Comparison of ENCODE assay signal across 8 mouse cellular contexts in the genomic region with DNA sequence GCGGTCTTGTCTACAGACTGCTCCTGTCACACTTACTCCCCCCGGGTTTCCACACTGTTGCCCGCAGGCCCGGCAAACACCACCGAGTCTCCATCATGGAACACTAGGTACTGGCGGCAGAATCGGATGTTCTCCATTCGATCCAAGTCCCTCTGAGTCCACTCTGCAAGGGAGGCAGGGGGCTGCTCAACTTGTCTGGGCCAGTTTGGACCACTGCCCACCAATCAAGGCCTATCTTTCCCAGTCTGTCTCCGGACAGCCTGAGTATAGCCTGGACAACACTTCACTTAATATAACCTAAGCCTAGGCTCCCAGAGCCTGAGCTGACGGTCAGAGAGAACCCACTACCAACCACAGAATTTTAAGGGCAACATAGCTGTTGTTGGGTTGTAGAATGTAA. TPM values are rescaled to one million over a fixed set of nuclear protein-coding genes. Genes with fewer than 3 reads are reported as not detected.
A peak's percentile ranks its signal among the peaks of the same experiment; 100 is the strongest.
DNase-seq lines count a peak whose midpoint lies in the region; ATAC-seq and TF ChIP-seq lines count a peak whose summit lies in the region.

No protein-coding gene starts in this region.

- H3K4me1 ChIP-seq in kidney, embryonic 16.5 days (ENCODE audit: insufficient read depth, low read length) = peaks cover 20% of the 10 kb centered on the region
- H3K4me1 ChIP-seq in brown adipose tissue, adult 24 weeks (ENCODE audit: control insufficient read depth, insufficient read depth, insufficient read length, low read length) = no peaks in the 10 kb centered on the region; the same call in 1 of the 2 replicates
- peaks cover 18% of the 10 kb centered on the region for H3K4me1 ChIP-seq in hindbrain, embryonic 16.5 days (ENCODE audit: control insufficient read depth, insufficient read depth, low read depth, low read length)

- H3K4me2 ChIP-seq in kidney, embryonic 16.5 days (replicated peaks; ENCODE audit: low read depth, low read length) = peak overlapping the region; percentile 79
- H3K4me2 ChIP-seq in hindbrain, embryonic 16.5 days (ENCODE audit: low read length) = peak overlapping the region; percentile 82
- H3K4me2 ChIP-seq in myocyte (ENCODE audit: low read depth) = peak overlapping the region; percentile 86

- H3K9me3 ChIP-seq in kidney, embryonic 16.5 days (ENCODE audit: low read length) = no peaks in the 10 kb centered on the region
- no peaks in the 10 kb centered on the region for H3K9me3 ChIP-seq in hindbrain, embryonic 16.5 days (ENCODE audit: control insufficient read depth, low read length)

- H3K79me2 ChIP-seq in myocyte (ENCODE audit: control insufficient read depth, insufficient read depth) = no peaks in the 10 kb centered on the region

- H3ac ChIP-seq in myocyte (ENCODE audit: control insufficient read depth, insufficient read length) = peak overlapping the region; percentile 16

- no peaks in the 10 kb centered on the region for H3K27me3 ChIP-seq in kidney, embryonic 16.5 days (ENCODE audit: insufficient read depth, low read length)
- H3K27me3 ChIP-seq in hindbrain, embryonic 16.5 days (replicated peaks; ENCODE audit: control insufficient read depth, insufficient read depth, low read length) = no peaks in the 10 kb centered on the region
- no peaks in the 10 kb centered on the region for H3K27me3 ChIP-seq in myocyte (ENCODE audit: control insufficient read depth, insufficient read depth, insufficient read length)

- H3K4me3 ChIP-seq in kidney, embryonic 16.5 days (ENCODE audit: low read length) = peak overlapping the region; percentile 71
- peak overlapping the region; percentile 80 for H3K4me3 ChIP-seq in brown adipose tissue, adult 24 weeks (ENCODE audit: insufficient read depth, low read depth, low read length)
- peak overlapping the region; percentile 73 for H3K4me3 ChIP-seq in hindbrain, embryonic 16.5 days (ENCODE audit: low read length)
- H3K4me3 ChIP-seq in myocyte = peak overlapping the region; percentile 66

- DNase-seq in kidney, adult 11 months = no peak
- no peak for DNase-seq in urinary bladder, adult 18-20 months (ENCODE audit: low spot score in 2 of 2)
- DNase-seq in ovary, postnatal 14 days (ENCODE audit: low spot score) = no peak

- H3K36me3 ChIP-seq in kidney, embryonic 16.5 days (ENCODE audit: insufficient read depth, low read length) = peaks cover 33% of the 10 kb centered on the region
- H3K36me3 ChIP-seq in hindbrain, embryonic 16.5 days (ENCODE audit: control insufficient read depth, insufficient read depth, low read length) = peaks cover 30% of the 10 kb centered on the region
- H3K36me3 ChIP-seq in myocyte (ENCODE audit: control insufficient read depth, insufficient read depth) = no peaks in the 10 kb centered on the region

- H3K27ac ChIP-seq in kidney, embryonic 16.5 days (ENCODE audit: low read length) = peak overlapping the region; percentile 43; the same call in 1 of the 2 replicates
- H3K27ac ChIP-seq in brown adipose tissue, adult 24 weeks (replicated peaks; ENCODE audit: low read depth, low read length) = no peak overlapping the region
- peak overlapping the region; percentile 78; the same call in 1 of the 2 replicates for H3K27ac ChIP-seq in hindbrain, embryonic 16.5 days (ENCODE audit: low read depth, low read length)

- H3K9ac ChIP-seq in kidney, embryonic 16.5 days (replicated peaks; ENCODE audit: low read length) = peak overlapping the region; percentile 81
- H3K9ac ChIP-seq in hindbrain, embryonic 16.5 days (ENCODE audit: low read depth, low read length) = peak overlapping the region; percentile 82

- 57% methylated on average over 10 of the region's 10 CpGs for WGBS in kidney, embryonic 16.5 days
- WGBS in hindbrain, embryonic 16.5 days = 71% methylated on average over 10 of the region's 10 CpGs

- no peak for ATAC-seq in kidney, embryonic 16.5 days (ENCODE audit: low FRiP score, low TSS enrichment)
- ATAC-seq in hindbrain, embryonic 16.5 days = no peak; the same call in 1 of the 2 replicates
- no peak for ATAC-seq in granulocyte monocyte progenitor cell, adult 5-6 weeks (replicated peaks; ENCODE audit: poor library complexity, severe bottlenecking)

- TF ChIP-seq POLR2A in myocyte (IDR thresholded peaks at IDR 0.05; ENCODE audit: insufficient read length, low read depth) = no peak

TF ChIP-seq in myocyte, 11 proteins besides CTCF, POLR2A, EP300 and RAD21:
- TF ChIP-seq REST (IDR thresholded peaks at IDR 0.05; ENCODE audit: insufficient read depth, insufficient read length) = no peak
- TF ChIP-seq POLR2AphosphoS2 (IDR thresholded peaks at IDR 0.05; ENCODE audit: insufficient read length, low read depth) = no peak
- no peak for TF ChIP-seq SRF (IDR thresholded peaks at IDR 0.05; ENCODE audit: control insufficient read depth, insufficient read length, low read depth)
- no peak for TF ChIP-seq TCF12 (IDR thresholded peaks at IDR 0.05; ENCODE audit: insufficient read depth, poor library complexity, severe bottlenecking)
- no peak for TF ChIP-seq CEBPB (IDR thresholded peaks at IDR 0.05; ENCODE audit: insufficient read depth, poor library complexity, severe bottlenecking)
- TF ChIP-seq MAX (IDR thresholded peaks at IDR 0.05; ENCODE audit: low read depth) = no peak
- no peak for TF ChIP-seq TCF3 (IDR thresholded peaks at IDR 0.05; ENCODE audit: insufficient read length, low read depth)

RNA-seq across cellular contexts. Expression of a gene that starts 0.8 kb away (rescaled TPM):
- polyA plus RNA-seq in kidney, embryonic 16.5 days (2015; fragmentation: Nextera tagmentation; extraction: Ambion mirVana) = 87.8 and 93.0 TPM in 2 replicates
- polyA plus RNA-seq in brown adipose tissue, adult 24 weeks (2012; ENCODE audit: insufficient read depth, insufficient read length, missing spikeins) = 41.1 and 58.6 TPM in 2 replicates
- 58.6 and 60.9 TPM in 2 replicates for polyA plus RNA-seq in hindbrain, embryonic 16.5 days (2015; fragmentation: Nextera tagmentation; extraction: Ambion mirVana)
- 59.0 TPM for polyA plus RNA-seq in myocyte (2012; fragmentation: generic; extraction: Trizol)
- total RNA-seq in granulocyte monocyte progenitor cell, adult 5-6 weeks (2014; fragmentation: Nextera tagmentation) = 72.6 and 79.0 TPM in 2 replicates
- 75.8 and 83.2 TPM in 2 replicates for total RNA-seq in granulocyte monocyte progenitor cell, adult 5-6 weeks (2017)

RNA-seq across cellular contexts. Expression of a gene that starts 10.4 kb away (rescaled TPM):
- polyA plus RNA-seq in kidney, embryonic 16.5 days (2015; fragmentation: Nextera tagmentation; extraction: Ambion mirVana) = 37.2 and 44.3 TPM in 2 replicates
- 40.0 TPM in 2 replicates for polyA plus RNA-seq in brown adipose tissue, adult 24 weeks (2012; ENCODE audit: insufficient read depth, insufficient read length, missing spikeins)
- polyA plus RNA-seq in hindbrain, embryonic 16.5 days (2015; fragmentation: Nextera tagmentation; extraction: Ambion mirVana) = 47.6 and 53.9 TPM in 2 replicates
- polyA plus RNA-seq in myocyte (2012; fragmentation: generic; extraction: Trizol) = 33.4 TPM
- 64.5 and 75.3 TPM in 2 replicates for total RNA-seq in granulocyte monocyte progenitor cell, adult 5-6 weeks (2014; fragmentation: Nextera tagmentation)
- total RNA-seq in granulocyte monocyte progenitor cell, adult 5-6 weeks (2017) = 29.7 and 30.3 TPM in 2 replicates

RNA-seq across cellular contexts. Expression of a gene that starts 13.3 kb away (rescaled TPM):
- polyA plus RNA-seq in kidney, embryonic 16.5 days (2015; fragmentation: Nextera tagmentation; extraction: Ambion mirVana) = 0.10 and 0.21 TPM in 2 replicates
- not detected in 2 replicates for polyA plus RNA-seq in brown adipose tissue, adult 24 weeks (2012; ENCODE audit: insufficient read depth, insufficient read length, missing spikeins)
- not detected in 2 replicates for polyA plus RNA-seq in hindbrain, embryonic 16.5 days (2015; fragmentation: Nextera tagmentation; extraction: Ambion mirVana)
- polyA plus RNA-seq in myocyte (2012; fragmentation: generic; extraction: Trizol) = 0.65 TPM
- total RNA-seq in granulocyte monocyte progenitor cell, adult 5-6 weeks (2014; fragmentation: Nextera tagmentation) = 0.67 TPM in 1 of 2 replicates, not detected in the other
- 0.34 and 1.6 TPM in 2 replicates for total RNA-seq in granulocyte monocyte progenitor cell, adult 5-6 weeks (2017)

RNA-seq across cellular contexts. Expression of a gene that starts 40.6 kb away (rescaled TPM):
- polyA plus RNA-seq in kidney, embryonic 16.5 days (2015; fragmentation: Nextera tagmentation; extraction: Ambion mirVana) = 2.9 and 3.3 TPM in 2 replicates
- polyA plus RNA-seq in brown adipose tissue, adult 24 weeks (2012; ENCODE audit: insufficient read depth, insufficient read length, missing spikeins) = 0.40 and 0.88 TPM in 2 replicates
- 2.1 and 2.4 TPM in 2 replicates for polyA plus RNA-seq in hindbrain, embryonic 16.5 days (2015; fragmentation: Nextera tagmentation; extraction: Ambion mirVana)
- polyA plus RNA-seq in myocyte (2012; fragmentation: generic; extraction: Trizol) = 1.8 TPM
- total RNA-seq in granulocyte monocyte progenitor cell, adult 5-6 weeks (2014; fragmentation: Nextera tagmentation) = 2.2 and 3.4 TPM in 2 replicates
- total RNA-seq in granulocyte monocyte progenitor cell, adult 5-6 weeks (2017) = 2.2 and 3.1 TPM in 2 replicates

RNA-seq across cellular contexts. Expression of a gene that starts 44.5 kb away (rescaled TPM):
- 30.9 and 32.4 TPM in 2 replicates for polyA plus RNA-seq in kidney, embryonic 16.5 days (2015; fragmentation: Nextera tagmentation; extraction: Ambion mirVana)
- polyA plus RNA-seq in brown adipose tissue, adult 24 weeks (2012; ENCODE audit: insufficient read depth, insufficient read length, missing spikeins) = 8.2 and 11.1 TPM in 2 replicates
- polyA plus RNA-seq in hindbrain, embryonic 16.5 days (2015; fragmentation: Nextera tagmentation; extraction: Ambion mirVana) = 25.1 and 25.7 TPM in 2 replicates
- polyA plus RNA-seq in myocyte (2012; fragmentation: generic; extraction: Trizol) = 32.0 TPM
- total RNA-seq in granulocyte monocyte progenitor cell, adult 5-6 weeks (2014; fragmentation: Nextera tagmentation) = 14.1 and 15.1 TPM in 2 replicates
- 16.1 and 41.8 TPM in 2 replicates for total RNA-seq in granulocyte monocyte progenitor cell, adult 5-6 weeks (2017)
